Mouse (Mus musculus): ENCODE measurements around the gene Galk2.

Galk2 gene

GRCm38 (mm10) chr2:125941111-125941785, 82.3 kb downstream of the Galk2 start:
- no peak for DNase-seq (ENCODE audit: low read depth in 2 of 2, low spot score in 2 of 2)

GRCm38 (mm10) chr2:125943301-125943700, 84.4 kb downstream of the Galk2 start:
- no peak for DNase-seq (ENCODE audit: low read depth in 2 of 2, low spot score in 2 of 2)

GRCm38 (mm10) chr2:125948195-125948594, 89.3 kb downstream of the Galk2 start:
- no peak for DNase-seq (ENCODE audit: low read depth in 2 of 2, low spot score in 2 of 2)

- no peak for DNase-seq (ENCODE audit: low read depth in 2 of 2, low spot score in 2 of 2)
These were observed 109.9 kb downstream of the Galk2 start for GRCm38 (mm10) chr2:125968811-125969210.

- no peak for DNase-seq (ENCODE audit: low read depth in 2 of 2, low spot score in 2 of 2)
These were observed 114.3 kb downstream of the Galk2 start for GRCm38 (mm10) chr2:125973207-125973606.

- DNase-seq (ENCODE audit: low read depth in 2 of 2, low spot score in 2 of 2) = no peak
These were observed 116.3 kb downstream of the Galk2 start for GRCm38 (mm10) chr2:125975206-125975605.

- DNase-seq (ENCODE audit: low read depth in 2 of 2, low spot score in 2 of 2) = no peak
These were observed 117.0 kb downstream of the Galk2 start for GRCm38 (mm10) chr2:125975808-125976345.

GRCm38 (mm10) chr2:126002291-126002690, 143.4 kb downstream of the Galk2 start:
- DNase-seq (ENCODE audit: low read depth in 2 of 2, low spot score in 2 of 2) = no peak

GRCm38 (mm10) chr2:126006088-126006487, 147.2 kb downstream of the Galk2 start:
- no peak for DNase-seq (ENCODE audit: low read depth in 2 of 2, low spot score in 2 of 2)

GRCm38 (mm10) chr2:126006742-126007141, 147.8 kb downstream of the Galk2 start:
- no peak for DNase-seq (ENCODE audit: low read depth in 2 of 2, low spot score in 2 of 2)

GRCm38 (mm10) chr2:126014989-126015710, 156.2 kb downstream of the Galk2 start:
- no peak for DNase-seq (ENCODE audit: low read depth in 2 of 2, low spot score in 2 of 2)

- no peak for DNase-seq (ENCODE audit: low read depth in 2 of 2, low spot score in 2 of 2)
These were observed 157.0 kb downstream of the Galk2 start for GRCm38 (mm10) chr2:126015763-126016473.

- DNase-seq (ENCODE audit: low read depth in 2 of 2, low spot score in 2 of 2) = no peak
These were observed 172.4 kb downstream of the Galk2 start for GRCm38 (mm10) chr2:126031186-126031900.

GRCm38 (mm10) chr2:126033114-126033972, 174.4 kb downstream of the Galk2 start:
- no peak for DNase-seq (ENCODE audit: low read depth in 2 of 2, low spot score in 2 of 2)

Measured in CD8-positive naive resting alpha-beta T cell, adult 2 months (primary cell).